23 mouse cellular contexts compared by ENCODE assay signal in genomic region chr5:24255421-24255820, GRCm38 (mm10).
DNase-seq lines count a peak whose midpoint lies in the region; TF ChIP-seq lines count a peak whose summit lies in the region.
"Had no signal": no experiment of that assay in that cellular context is flagged by ENCODE, and none has a peak within 500 bp of the region (broad histone marks: within the 10 kb centered on the region; RNA-seq: fewer than 3 reads in every experiment).

No protein-coding gene starts in this region.

- intact Hi-C loops in heart, adult 2 months (cut with DNase I), result no loop called here
- intact Hi-C loops in left cerebral cortex, postnatal 4 days (cut with DNase I), result no loop called here
- intact Hi-C loops in left cerebral cortex, postnatal 14 days (cut with DNase I), result no loop called here

- TF ChIP-seq POLR2A in heart, adult 2 months (IDR thresholded peaks at IDR 0.05; ENCODE audit: insufficient read depth, low read depth, low read length), result no peak

- H3K27me3 ChIP-seq in heart, adult 2 months (ENCODE audit: control insufficient read depth, insufficient read depth, low read length), result no peaks in the 10 kb centered on the region
- no peaks in the 10 kb centered on the region for H3K27me3 ChIP-seq in limb, embryonic 10.5 days (ENCODE audit: low read depth, poor library complexity, severe bottlenecking)
- H3K27me3 ChIP-seq: CH12.LX; embryonic facial prominence, embryonic 12.5 days; forebrain, embryonic 15.5 days; Patski had no signal

- TF ChIP-seq CTCF in heart, adult 2 months (IDR thresholded peaks at IDR 0.05), result no peak

- H3K4me3 ChIP-seq in heart, adult 2 months, result no peak overlapping the region
- no peak overlapping the region for H3K4me3 ChIP-seq in limb, embryonic 10.5 days
- H3K4me3 ChIP-seq: embryonic facial prominence, embryonic 10.5 days; embryonic facial prominence, embryonic 12.5 days; forebrain, embryonic 13.5 days; forebrain, embryonic 15.5 days had no signal

- TF ChIP-seq EP300 in heart, adult 2 months (IDR thresholded peaks at IDR 0.05; ENCODE audit: insufficient read depth, low read depth, low read length), result no peak

- no peak overlapping the region for H3K27ac ChIP-seq in heart, adult 2 months
- no peak overlapping the region for H3K27ac ChIP-seq in limb, embryonic 10.5 days
- H3K27ac ChIP-seq: embryonic facial prominence, embryonic 10.5 days; embryonic facial prominence, embryonic 12.5 days; forebrain, embryonic 13.5 days; forebrain, embryonic 15.5 days had no signal

- no peaks in the 10 kb centered on the region for H3K9me3 ChIP-seq in limb, embryonic 10.5 days (replicated peaks)
- H3K9me3 ChIP-seq: embryonic facial prominence, embryonic 10.5 days; forebrain, embryonic 13.5 days; forebrain, embryonic 15.5 days had no signal

- peak; percentile 70 for DNase-seq in heart, adult 11 months
- no peak for DNase-seq in heart, adult 2 months
- peak; percentile 25 for DNase-seq in left cerebral cortex, postnatal 4 days
- DNase-seq in left cerebral cortex, postnatal 14 days (ENCODE audit: low spot score in 2 of 2), result no peak
- DNase-seq in lung, postnatal 10 days, result peak; percentile 9
- no peak for DNase-seq in lung, postnatal 4 days
- DNase-seq in limb, embryonic 10.5 days (ENCODE audit: low spot score), result no peak
- DNase-seq: adrenal gland, adult 8-10 months; adrenal gland, postnatal 14 days; adrenal gland, postnatal 36 days; B cell, adult 2 months; cerebellum, adult 11-12 months; cerebellum, adult 2 months; cerebellum, adult 9-10 months; cerebellum, postnatal 10 days; cerebellum, postnatal 25 days had no signal

- no peaks in the 10 kb centered on the region for H3K79me2 ChIP-seq in heart, adult 2 months (replicated peaks; ENCODE audit: control insufficient read depth, insufficient read depth, low read length)

- H3K4me1 ChIP-seq in heart, adult 2 months (ENCODE audit: control insufficient read depth, insufficient read depth, low read length), result no peaks in the 10 kb centered on the region
- no peaks in the 10 kb centered on the region for H3K4me1 ChIP-seq in limb, embryonic 10.5 days
- H3K4me1 ChIP-seq: embryonic facial prominence, embryonic 10.5 days; embryonic facial prominence, embryonic 12.5 days; forebrain, embryonic 13.5 days; forebrain, embryonic 15.5 days had no signal

- H3K9ac ChIP-seq in heart, adult 2 months (ENCODE audit: low read depth, low read length), result no peak overlapping the region
- H3K9ac ChIP-seq: embryonic facial prominence, embryonic 12.5 days; forebrain, embryonic 13.5 days; forebrain, embryonic 15.5 days had no signal

- 49% methylated on average over 5 of the region's 5 CpGs for WGBS in heart, adult 2 months
- WGBS in limb, embryonic 10.5 days, result 88% methylated on average over 5 of the region's 5 CpGs

- H3K36me3 ChIP-seq in heart, adult 2 months (ENCODE audit: control insufficient read depth, insufficient read depth, low read length), result no peaks in the 10 kb centered on the region
- H3K36me3 ChIP-seq in limb, embryonic 10.5 days, result no peaks in the 10 kb centered on the region
- H3K36me3 ChIP-seq: embryonic facial prominence, embryonic 10.5 days; embryonic facial prominence, embryonic 12.5 days; forebrain, embryonic 15.5 days; G1E had no signal

Comparison
In these comparisons a context has a peak if more than half of its experiments do, and no peak if none do; other contexts are left out.
1. DNase-seq: peak in heart, adult 11 months (single experiment), left cerebral cortex, postnatal 4 days (single experiment) and lung, postnatal 10 days (single experiment); none in heart, adult 2 months (0 of 2), left cerebral cortex, postnatal 14 days (0 of 2), lung, postnatal 4 days (0 of 2) and limb, embryonic 10.5 days (single experiment).